Mouse (Mus musculus): ENCODE data around the gene Ccnc. TPM values are rescaled to one million over a fixed set of nuclear protein-coding genes. Genes with fewer than 3 reads are reported as not detected.
A peak's percentile ranks its signal among the peaks of the same experiment; 100 is the strongest.
"Not testable (repeated sequence)": the region's sequence is repeated elsewhere in the genome, so short reads cannot be mapped to it uniquely, and the experiment has no call there.

The Ccnc gene
- total RNA-seq, 2 experiments from 2014 or later = 15.0 to 15.1 TPM

DNA sequence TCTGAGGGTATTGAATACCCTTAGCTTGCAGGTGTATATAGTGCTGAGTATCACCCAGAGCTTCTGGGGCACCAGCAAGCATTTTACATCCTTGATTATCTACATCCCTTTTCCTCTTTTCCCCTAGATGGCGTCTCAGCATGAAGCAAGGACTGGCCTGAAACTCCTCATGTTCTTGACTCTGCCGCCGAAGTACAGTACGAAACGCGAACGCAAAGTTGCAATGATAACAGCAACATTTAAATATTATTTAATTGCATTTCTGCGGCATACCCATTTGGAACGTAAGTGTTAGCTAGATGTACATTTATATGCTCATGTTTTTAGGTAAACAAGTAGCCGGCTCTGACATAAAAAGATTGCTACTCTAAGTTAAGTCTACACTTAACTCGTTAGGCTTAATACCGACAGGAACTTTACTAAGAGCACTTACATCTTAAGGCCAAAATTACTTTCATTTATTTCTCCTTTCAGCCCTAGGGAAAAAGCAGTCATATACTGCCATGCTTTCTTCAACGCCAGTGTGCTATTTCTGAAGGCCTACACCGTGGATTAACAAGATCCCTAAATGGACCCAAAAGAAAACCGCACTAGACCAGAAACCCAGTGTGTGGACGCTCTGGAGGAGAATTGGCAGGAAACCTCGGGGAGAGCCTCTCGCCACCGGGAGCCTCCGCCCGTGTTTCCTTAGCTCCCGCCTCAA lies 438 bp upstream of the Ccnc start:
- DNase-seq = peak; percentile 46 to 62

DNA sequence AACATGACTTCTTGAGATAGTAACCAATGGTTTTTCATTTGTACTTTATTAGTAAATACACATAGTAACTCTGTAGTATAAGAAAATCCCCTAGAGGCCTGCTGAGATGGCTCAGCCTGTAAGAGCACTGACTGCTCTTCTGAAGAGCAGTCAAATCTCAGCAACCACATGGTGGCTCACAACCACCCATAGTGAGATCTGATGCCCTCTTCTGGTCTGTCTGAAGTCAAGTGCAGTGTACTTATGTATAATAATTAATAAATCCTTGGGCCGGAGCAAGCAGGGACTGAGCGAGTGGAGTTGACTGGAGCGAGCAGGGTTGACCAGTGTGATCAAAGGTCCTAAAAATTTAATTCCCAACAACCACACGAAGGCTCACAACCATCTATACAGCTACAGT lies 11.7 kb downstream of the Ccnc start:
- DNase-seq = no peak

DNA sequence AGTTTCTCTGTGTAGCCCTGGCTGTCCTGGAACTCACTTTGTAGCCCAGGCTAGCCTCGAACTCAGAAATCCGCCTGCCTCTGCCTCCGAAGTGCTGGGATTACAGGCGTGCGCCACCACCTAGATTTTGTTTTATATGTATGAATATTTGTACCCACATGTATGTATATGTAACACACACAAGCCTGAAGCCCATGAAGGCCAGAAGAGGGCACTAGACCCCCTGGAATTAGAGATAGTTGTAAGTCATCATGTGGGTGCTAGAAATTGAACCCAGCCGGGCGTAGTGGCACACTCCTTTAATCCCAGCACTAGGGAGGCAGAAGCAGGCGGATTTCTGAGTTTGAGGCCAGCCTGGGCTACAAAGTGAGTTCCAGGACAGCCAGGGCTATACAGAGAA lies 16.6 kb downstream of the Ccnc start:
- DNase-seq = not testable (repeated sequence)

DNA sequence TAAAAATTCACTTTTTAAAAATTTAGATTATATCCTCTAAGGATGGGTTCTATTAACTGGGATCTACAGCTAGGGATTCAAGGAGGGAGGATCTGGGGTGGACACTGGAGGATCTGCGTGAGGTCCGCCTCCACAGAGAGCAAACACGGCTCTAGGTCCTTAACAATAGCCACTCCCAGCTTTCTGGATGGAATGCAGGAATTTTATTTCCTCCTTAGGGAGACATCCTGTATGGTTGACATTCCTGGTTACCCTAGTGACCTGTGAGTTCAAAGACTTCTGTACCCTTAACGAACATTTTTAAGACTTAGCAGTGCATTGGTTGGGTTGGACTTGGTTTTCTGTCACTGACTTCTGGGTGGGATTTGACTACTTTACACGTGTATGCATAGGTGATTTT lies 18.2 kb downstream of the Ccnc start:
- no peak for DNase-seq

DNA sequence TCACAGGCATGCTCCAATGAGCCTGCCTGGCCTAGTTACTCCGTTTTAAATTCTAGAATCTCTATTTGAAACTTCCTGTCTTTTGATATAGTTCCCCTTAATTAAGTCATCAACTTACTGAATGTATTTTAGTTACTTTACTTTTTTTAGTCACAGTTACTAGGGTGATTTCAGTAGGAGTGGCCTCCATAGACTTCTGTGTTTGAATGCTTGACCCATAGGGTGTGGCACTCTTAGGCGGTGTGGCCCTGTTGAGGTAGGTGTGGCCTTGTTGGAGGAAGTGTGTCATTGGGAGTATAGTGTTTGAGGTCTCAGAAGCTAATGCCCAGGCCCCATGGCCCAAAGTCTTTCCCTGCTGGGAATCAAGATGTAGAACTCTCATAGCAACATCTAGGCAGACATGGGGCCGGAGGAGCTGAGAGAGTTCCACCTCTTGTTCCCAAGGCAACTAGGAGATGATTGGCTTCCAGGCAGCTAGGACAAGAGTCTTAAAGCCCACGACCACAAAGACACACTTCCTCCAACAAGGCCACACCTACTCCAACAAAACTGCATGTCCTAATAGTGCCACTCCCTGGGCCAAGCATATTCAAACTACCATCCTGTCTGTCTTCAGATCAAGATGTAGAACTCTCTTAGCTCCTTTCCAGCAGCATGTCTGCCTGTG lies 27.8 kb downstream of the Ccnc start:
- peak; percentile 6 to 11 for DNase-seq

DNA sequence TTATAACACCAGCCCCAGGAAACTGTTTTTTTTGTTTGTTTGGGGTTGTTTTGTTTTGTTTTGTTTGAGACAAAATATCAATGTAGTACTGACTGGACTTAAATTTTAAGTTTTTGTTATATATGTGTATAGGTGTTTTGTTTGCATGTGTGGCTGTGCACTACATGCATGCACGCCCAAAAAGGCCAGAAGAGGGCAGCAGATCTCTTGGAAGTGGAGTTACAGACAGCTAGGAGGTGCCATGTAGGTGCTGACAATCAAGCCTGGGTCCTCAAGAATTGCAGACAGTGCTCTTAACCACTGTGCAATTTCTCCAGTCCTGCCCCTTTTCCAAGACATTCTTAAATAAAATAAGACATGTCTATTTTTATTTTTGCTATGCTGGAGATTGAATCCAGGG lies 31.4 kb downstream of the Ccnc start:
- no peak for DNase-seq

DNA sequence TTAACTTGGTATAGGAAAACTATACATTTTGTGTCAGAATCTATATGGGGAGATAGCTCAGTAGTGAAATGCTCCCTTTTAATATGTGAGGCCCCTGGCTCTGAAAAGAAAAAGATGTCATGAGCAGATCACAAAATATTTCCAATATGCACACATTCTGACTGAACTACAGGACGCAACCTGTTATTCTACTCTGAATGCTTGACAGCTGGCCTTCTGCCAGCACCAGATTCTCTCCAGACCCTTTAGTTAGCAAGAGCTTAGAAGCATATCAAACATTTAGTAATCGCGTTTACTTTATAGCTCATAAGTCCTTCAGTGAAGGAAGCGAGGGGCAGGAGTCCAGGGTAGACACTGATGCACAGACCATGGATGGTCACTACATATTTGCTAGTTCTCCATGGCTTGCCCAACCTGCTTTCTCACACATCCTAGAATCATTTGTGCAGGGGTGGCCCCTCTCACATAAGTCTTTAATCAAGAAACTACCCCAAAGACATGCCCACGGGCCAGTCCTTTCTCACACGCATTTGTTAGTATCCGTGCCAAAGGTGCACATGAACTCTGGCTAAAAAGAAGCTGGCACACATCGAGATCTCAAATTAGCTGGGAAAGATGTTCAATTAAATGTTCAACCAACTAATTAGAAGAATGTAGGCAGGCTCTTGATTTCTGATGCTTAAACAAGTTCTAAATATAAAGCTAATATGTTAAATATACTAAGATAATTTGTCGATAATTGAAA lies 34.1 kb downstream of the Ccnc start:
- no peak for DNase-seq

DNA sequence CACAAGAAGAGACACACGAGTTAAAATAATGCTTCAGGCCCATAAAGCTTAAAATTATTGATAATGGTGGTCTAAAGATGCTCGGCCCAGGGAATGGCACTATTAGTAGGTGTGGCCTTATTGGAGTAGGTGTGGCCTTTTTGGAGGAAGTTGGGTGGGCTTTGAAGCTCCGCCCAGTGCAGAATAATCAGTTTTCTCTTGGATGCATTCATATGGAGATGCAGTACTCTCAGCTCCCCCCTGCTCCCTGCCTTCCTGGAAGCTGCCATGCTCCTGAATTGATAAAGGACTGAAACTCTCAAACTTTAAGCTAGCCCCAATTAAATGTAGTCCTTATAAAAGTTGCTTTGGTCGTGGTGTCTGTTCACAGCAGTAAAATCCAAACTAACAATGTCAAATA lies 36.3 kb downstream of the Ccnc start:
- no peak for DNase-seq

DNA sequence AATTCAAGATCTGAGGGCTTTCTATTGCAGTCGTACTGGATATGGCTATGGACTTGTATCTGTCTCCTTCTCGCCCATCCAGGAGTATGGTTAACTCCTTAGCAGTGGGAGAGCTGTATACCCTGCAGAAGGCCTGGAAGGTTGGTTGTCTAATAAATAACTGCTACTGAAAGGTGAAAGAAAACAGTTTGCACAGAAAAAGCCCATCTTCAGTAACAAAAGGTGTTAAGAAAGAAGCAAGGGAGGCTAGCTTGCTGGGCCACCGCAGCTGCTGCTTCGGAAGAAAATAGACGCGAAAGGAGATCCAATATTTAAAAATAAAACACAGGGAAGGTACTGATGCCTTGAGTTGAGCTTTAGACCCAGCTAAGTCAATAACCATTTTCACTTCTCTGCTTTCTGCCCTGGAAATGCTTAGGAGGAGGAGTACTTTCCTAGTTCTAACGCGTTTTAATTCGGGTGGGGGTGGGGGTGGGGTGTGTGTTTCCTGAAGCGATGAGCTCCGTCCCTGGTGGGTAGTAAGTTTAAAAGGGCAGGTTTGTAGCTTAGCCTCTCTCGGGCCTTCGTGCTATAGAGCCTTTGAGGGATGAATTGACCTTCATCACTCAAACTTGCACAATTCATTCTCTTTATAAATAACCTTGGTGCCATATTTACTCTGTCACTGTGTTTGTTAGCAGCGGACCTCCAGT lies 38.8 kb downstream of the Ccnc start:
- peak in 1 of 2 experiments; percentile 5 for DNase-seq

DNA sequence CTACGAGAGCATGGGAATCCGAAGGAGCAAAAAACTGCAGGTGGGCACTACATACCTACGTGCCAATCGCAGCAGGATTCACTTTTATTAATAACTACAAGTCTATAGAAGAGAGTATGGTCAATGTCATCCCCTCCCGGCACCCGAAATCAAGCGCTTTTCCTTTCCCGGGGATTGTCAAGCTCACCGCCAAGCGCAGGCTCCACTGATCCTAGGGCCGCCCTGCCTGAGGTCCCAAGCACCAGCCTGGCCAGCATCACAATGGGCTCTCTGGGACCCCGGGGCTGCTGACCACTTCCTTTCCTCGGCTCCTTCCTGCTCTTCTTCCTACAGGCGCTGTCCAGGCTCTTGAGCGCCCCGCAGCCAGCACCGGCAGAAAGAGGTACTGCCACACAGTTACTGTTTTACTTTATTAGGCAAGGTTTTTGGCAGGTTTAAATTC lies 39.4 kb downstream of the Ccnc start, which contains the start of the genes Usp45 and Tstd3:
Gene Usp45, plus strand, starts transcription at position 294 of the 442 bp plus-strand sequence.
Gene Tstd3, minus strand, starts transcription at position 350 of the 442 bp plus-strand sequence.
- DNase-seq = peak; percentile 85

DNA sequence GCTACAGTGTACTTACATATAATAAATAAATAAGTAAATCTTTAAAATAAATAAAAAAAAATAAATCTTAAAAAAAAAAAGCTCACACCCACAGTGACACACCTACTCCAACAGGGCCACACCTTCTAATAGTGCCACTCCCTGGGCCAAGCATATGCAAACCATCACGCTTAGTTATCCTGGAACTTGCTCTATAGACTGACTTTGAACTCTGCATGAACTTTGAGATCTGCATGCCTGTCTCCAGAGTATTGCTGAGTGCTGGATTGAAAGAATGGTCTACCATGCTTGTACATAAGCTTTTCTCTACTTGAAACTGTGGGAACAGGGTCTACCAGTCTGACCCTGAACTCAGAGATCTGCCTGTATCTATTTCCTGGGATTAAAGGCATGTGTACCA lies 43.6 kb downstream of the Ccnc start:
- DNase-seq = no peak

DNA sequence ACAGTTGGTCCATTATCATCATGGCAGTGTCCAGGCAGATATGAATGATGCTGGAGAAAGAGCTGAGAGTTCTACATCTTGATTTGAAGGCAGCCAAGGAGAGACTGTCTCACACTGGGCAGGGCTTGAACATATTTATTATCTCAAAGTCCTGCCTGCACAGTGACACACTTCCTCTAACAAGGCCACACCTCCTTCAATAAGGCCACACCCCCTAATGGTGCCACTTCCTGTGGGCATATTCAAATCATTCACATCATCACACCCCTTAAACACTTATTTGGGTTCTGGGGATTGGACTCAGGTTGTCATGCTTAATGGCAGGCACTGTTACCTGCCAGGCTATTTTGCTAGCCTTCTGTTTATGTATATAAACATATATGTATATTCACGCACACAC lies 44.8 kb downstream of the Ccnc start:
- DNase-seq = no peak

DNA sequence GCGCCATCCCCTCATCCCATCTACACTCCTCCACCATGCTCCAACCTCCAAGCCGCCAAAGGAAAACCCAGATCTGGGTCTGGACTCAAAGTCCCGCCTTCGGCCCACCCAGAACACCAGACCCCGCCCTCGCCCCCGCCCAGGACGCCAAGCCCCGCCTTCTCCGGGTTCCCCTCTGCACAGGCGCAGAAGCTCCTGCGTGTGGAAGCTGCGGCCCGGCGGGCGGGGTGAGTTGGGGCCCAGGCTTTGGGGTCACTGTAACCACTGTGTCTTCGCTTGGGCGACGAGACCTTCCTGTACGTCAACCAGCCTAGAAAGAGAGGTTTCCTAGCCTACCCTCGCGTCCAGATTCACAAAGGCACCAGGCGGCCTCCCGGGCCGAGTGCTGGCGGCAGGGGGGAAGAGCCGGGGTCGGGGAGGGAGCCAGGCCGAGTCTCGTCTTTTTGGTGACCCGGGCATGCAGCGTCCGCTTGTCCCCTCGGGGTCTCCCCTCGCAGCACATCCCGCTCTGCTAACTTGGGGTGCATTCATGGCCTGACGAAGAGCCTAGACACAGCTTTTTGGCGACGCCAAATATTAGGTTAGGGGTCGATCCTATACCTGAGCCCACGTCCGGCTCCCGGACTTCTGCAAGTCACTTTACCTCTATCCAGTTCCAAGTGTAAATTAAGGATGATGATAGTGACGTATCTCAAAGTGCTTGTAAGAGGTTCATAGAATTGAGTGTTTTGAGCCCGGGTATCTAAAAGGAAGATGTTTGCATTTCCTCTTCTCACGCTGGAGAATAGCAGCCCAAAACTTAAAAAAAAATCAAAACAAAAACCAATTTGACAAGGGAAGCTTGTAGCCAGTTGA lies 48.8 kb downstream of the Ccnc start:
- peak; percentile 91 to 98 for DNase-seq

DNA sequence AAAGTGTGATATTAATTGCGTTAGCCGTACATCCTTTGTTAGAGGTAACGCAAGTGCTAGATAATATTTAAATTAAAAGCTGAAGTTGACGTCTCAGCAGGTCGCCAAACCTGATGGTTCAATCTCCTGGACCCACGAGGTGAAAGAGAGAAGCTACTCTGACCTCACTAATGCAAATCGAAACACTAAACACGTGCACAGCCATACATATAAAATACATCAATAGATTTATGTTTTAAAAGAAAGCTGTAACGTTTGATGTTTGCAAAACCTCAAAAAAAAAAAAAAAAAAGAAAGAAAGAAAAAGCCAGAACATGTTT lies 49.4 kb downstream of the Ccnc start:
- no peak for DNase-seq

DNA sequence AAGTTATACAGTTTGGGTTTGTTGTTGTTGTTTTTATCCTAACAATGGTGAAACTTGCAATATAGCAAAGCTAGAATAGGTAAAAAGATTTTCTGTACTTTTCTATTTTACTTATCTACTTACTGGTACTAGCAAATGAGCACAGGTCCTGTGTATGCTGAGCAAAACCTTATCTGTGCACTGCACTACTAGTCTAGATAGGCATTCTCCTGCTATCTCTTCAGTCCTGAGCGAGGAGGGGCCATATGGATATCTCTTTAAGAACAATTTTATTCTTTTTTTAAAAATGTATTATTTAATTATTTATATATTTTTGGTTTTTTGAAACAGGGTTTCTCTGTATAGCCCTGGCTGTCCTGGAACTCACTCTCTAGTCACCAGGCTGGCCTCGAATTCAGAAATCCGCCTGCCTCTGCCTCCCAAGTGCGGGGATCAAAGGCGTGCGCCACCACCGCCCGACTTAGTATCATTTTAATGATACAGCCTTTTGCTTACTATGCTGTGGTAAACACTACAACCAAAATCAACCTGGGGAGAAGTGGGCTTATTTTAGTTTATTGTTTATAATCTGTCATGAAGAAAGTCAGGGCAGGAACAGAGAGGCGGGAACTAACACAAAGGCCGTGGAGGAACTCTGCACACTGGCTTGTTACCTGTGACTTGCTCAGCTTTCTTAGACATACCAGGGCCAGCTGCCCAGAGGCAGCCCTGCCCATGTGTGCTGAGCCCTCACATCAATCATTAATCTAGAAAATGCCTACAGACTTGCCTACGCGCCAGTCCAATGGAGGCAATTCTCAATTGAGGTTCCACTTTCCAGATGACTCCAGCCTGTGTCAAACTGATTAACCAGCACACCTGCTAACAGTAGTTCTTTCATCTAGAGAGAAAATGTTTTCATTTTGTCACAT lies 53.6 kb downstream of the Ccnc start:
- DNase-seq = no peak

DNA sequence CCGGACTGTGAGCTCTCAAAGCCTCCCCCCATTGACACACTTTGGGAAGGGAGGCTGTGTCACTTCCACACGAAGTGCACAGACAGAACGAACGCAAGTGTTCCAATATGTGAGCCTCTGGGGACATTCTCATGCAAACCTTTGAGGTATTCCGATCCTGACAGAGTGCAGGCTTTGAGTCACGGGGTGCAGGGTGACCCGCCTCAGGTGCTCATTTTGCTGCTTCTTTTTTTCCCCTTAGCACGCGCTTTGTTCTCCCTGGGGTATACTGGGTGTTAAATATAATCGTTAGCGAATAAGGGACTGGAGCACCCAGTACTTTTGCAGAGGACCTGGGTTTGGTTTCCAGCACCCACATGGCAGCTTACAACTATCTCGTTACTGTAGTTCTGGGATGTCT lies 58.8 kb downstream of the Ccnc start:
- no peak for DNase-seq

DNA sequence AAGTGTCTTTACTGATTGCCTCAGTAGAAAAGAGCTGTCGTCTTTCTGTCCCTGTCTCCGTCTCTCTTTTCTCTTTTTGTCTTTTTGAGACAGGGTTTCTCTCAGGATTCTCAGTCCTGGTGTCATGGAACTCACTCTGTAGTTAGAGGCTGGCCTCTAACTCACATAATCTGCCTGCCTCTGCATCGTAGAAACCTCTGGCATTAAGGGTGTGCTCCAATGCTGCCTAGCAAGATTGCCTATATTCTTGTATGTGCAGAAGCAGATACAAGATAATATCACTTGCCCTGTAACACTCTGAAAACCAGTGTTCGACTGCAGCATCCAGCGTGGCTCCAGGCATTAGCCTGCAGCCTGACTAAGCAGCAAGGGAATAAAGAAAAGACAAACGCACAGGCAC lies 61.4 kb downstream of the Ccnc start:
- no peak for DNase-seq

DNA sequence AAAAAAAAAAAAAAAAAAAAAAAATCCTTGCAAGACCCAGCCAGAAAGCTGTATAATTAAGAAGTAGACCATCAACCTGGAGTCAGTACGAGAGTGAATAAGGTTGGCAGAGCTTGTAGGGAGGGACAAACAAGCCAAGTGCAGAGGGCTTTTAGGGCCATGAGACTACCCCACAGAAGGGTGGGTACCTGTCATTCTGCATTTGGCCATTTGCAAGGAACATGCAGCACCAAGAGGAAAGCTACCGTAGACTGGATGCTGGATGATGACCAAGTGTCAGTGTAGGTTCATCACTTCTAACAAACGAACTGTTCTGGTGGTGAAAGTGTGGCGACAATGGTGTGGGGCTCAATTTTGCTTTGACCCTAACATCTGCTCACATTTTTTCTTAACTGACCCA lies 62.3 kb downstream of the Ccnc start:
- DNase-seq = no peak

DNA sequence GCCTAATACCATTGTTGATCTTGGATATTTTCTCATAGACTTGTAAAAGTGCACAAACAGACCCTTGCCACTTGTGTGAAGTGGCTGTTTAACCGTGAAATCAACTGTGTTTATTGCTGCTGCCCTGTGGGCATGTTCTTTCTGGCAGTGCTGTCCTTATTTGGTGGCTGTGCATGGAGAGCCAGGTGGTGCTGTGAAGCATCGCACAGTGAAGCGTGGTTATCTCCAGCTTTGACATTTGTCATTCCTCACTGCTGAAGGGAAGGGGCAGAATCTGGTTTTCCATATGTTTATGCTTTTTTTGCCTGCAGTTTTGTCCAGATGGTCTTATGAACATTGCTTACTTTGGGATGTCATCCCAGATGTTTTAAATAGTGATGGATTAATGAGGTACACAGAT lies 66.1 kb downstream of the Ccnc start:
- no peak for DNase-seq

DNA sequence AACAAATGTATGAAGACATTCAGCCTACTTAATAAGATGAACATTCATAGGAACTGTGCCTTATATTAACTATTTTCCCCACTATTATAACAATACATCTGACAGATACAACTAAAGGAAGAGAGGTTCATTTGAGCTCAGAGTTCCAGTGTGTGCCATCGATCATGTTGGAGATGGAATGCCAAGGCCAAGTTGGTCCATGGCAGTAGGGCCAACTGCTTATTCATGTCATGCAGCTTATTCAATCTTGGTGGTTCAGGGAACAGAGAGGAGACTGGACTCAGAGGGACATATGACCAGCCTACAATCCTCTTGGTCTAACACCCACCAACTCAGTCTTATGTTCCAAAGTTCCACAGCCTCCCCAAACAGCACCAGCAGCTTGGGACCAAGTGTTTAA lies 73.5 kb downstream of the Ccnc start:
- DNase-seq = no peak

DNA sequence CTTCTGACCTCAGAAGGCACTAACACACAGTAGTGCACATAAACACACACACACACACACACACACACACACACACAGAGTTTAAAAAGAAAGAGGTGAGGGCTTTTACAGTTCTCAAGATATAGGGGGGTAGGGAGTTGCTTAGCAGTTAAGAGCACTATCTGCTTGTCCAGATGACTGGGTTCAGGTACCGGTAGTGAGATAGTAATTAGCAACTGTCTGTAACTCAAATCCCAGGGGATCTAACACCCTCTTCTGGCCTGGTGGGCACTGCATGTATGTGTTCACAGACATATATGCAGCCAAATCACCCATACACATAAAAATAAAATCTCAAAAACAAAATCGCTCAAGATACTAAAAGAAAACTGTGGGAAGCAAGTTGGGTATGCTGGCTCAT lies 74.1 kb downstream of the Ccnc start:
- DNase-seq = no peak

All from heart, adult 18-20 months (tissue).